Mouse (Mus musculus): ENCODE results near the gene Hoxb7. TPM values are rescaled to one million over a fixed set of nuclear protein-coding genes. Genes with fewer than 3 reads are reported as not detected.

Hoxb7 gene
- polyA plus RNA-seq, 1 experiment from 2014 or later: 2.2 TPM

- Histone ChIP-seq H3K27me3 (peaks cover 97% of the 10 kb centered on the region), H3K4me1 (peaks cover 19% of the 10 kb centered on the region), H3K4me2 (replicated peaks) (0 out of 2 replicates have a peak within 1 kb of the TSS, but pooled peaks have one; percentile 27), H3K4me3 (peak within 1 kb of the TSS; percentile 21; the same call in 1 of the 2 replicates), H3K9ac (no peak within 1 kb of the TSS), H3K9me3 (no peaks in the 10 kb centered on the region), H3K27ac (no peak within 1 kb of the TSS), H3K36me3 (no peaks in the 10 kb centered on the region)
- WGBS: under 1% methylated on average over 27 of the region's 27 CpGs
- no peak for ATAC-seq (ENCODE audit: low FRiP score, low read depth)
These were observed 4.4 kb upstream of the Hoxb7 start, which contains the start of gene Hoxb8 for GRCm38 (mm10) chr11:96281855-96282570. TSS of gene Hoxb8 (plus strand) at chr11:96281905.

GRCm38 (mm10) chr11:96282795-96283430 lies 3.5 kb upstream of the Hoxb7 start:
- Histone ChIP-seq H3K27me3 (peaks cover 97% of the 10 kb centered on the region), H3K9ac (no peak overlapping the region), H3K4me3 (peak overlapping the region; percentile 21), H3K9me3 (no peaks in the 10 kb centered on the region), H3K4me1 (peaks cover 19% of the 10 kb centered on the region), H3K4me2 (replicated peaks) (peak overlapping the region; percentile 58), H3K27ac (no peak overlapping the region), H3K36me3 (no peaks in the 10 kb centered on the region)
- no peak for ATAC-seq (ENCODE audit: low FRiP score, low read depth)
- under 1% methylated on average over 49 of the region's 49 CpGs for WGBS

- peak overlapping the region; percentile 36; the same call in 1 of the 2 replicates for H3K9ac ChIP-seq
- no peaks in the 10 kb centered on the region for H3K36me3 ChIP-seq
- H3K4me2 ChIP-seq (replicated peaks): peak overlapping the region; percentile 58
- no peak for ATAC-seq (ENCODE audit: low FRiP score, low read depth)
- H3K27me3 ChIP-seq: peaks cover 98% of the 10 kb centered on the region
- peaks cover 19% of the 10 kb centered on the region for H3K4me1 ChIP-seq
- 0 out of 2 replicates have a peak overlapping the region, but pooled peaks have one; percentile 22 for H3K27ac ChIP-seq
- H3K4me3 ChIP-seq: peak overlapping the region; percentile 33
- no peaks in the 10 kb centered on the region for H3K9me3 ChIP-seq
- 0% methylated on average over 45 of the region's 49 CpGs for WGBS
These were observed 2.2 kb upstream of the Hoxb7 start for GRCm38 (mm10) chr11:96284041-96284749.

GRCm38 (mm10) chr11:96284774-96285734 lies 1.4 kb upstream of the Hoxb7 start:
- Histone ChIP-seq H3K27me3 (peaks cover 98% of the 10 kb centered on the region), H3K9me3 (no peaks in the 10 kb centered on the region), H3K4me3 (peak overlapping the region; percentile 33), H3K9ac (peak overlapping the region; percentile 36; the same call in 1 of the 2 replicates), H3K4me2 (replicated peaks) (peak overlapping the region; percentile 58), H3K4me1 (peaks cover 19% of the 10 kb centered on the region), H3K36me3 (no peaks in the 10 kb centered on the region), H3K27ac (no peak overlapping the region; the same call in 1 of the 2 replicates)
- no peak for ATAC-seq (ENCODE audit: low FRiP score, low read depth)
- WGBS: under 1% methylated on average over 28 of the region's 37 CpGs

- WGBS: under 1% methylated on average over 55 of the region's 55 CpGs
- no peaks in the 10 kb centered on the region for H3K36me3 ChIP-seq
- no peak overlapping the region for H3K9ac ChIP-seq
These were observed 439 bp downstream of the Hoxb7 start for GRCm38 (mm10) chr11:96286739-96287385.

GRCm38 (mm10) chr11:96287411-96287810 lies 988 bp downstream of the Hoxb7 start:
- Histone ChIP-seq H3K36me3 (no peaks in the 10 kb centered on the region), H3K27me3 (peaks cover 98% of the 10 kb centered on the region), H3K4me3 (peak overlapping the region; percentile 36), H3K27ac (no peak overlapping the region), H3K4me2 (replicated peaks) (peak overlapping the region; percentile 55), H3K4me1 (peaks cover 19% of the 10 kb centered on the region), H3K9ac (no peak overlapping the region), H3K9me3 (no peaks in the 10 kb centered on the region)
- ATAC-seq (ENCODE audit: low FRiP score, low read depth): no peak
- WGBS: 3% methylated on average over 9 of the region's 9 CpGs

More at GRCm38 (mm10) chr11:96286739-96287385, 439 bp downstream of the Hoxb7 start:
- H3K27me3 ChIP-seq: peaks cover 98% of the 10 kb centered on the region
- no peaks in the 10 kb centered on the region for H3K9me3 ChIP-seq
- H3K27ac ChIP-seq: no peak overlapping the region; the same call in 1 of the 2 replicates
- peaks cover 19% of the 10 kb centered on the region for H3K4me1 ChIP-seq
- peak overlapping the region; percentile 36 for H3K4me3 ChIP-seq
- peak overlapping the region; percentile 55 for H3K4me2 ChIP-seq (replicated peaks)
- no peak for ATAC-seq (ENCODE audit: low FRiP score, low read depth)

GRCm38 (mm10) chr11:96288455-96289221 lies 2.2 kb downstream of the Hoxb7 start:
- Histone ChIP-seq H3K27ac (no peak overlapping the region), H3K27me3 (peaks cover 98% of the 10 kb centered on the region), H3K4me1 (peaks cover 13% of the 10 kb centered on the region), H3K9ac (no peak overlapping the region), H3K9me3 (no peaks in the 10 kb centered on the region), H3K36me3 (no peaks in the 10 kb centered on the region), H3K4me2 (replicated peaks) (no peak overlapping the region), H3K4me3 (no peak overlapping the region)
- 26% methylated on average over 1 of the region's 1 CpGs for WGBS
- ATAC-seq (ENCODE audit: low FRiP score, low read depth): no peak

GRCm38 (mm10) chr11:96289293-96289692 lies 2.9 kb downstream of the Hoxb7 start:
- Histone ChIP-seq H3K36me3 (no peaks in the 10 kb centered on the region), H3K27me3 (peaks cover 98% of the 10 kb centered on the region), H3K4me2 (replicated peaks) (no peak overlapping the region), H3K27ac (no peak overlapping the region), H3K9ac (no peak overlapping the region), H3K9me3 (no peaks in the 10 kb centered on the region), H3K4me1 (peaks cover 9% of the 10 kb centered on the region), H3K4me3 (no peak overlapping the region)
- ATAC-seq (ENCODE audit: low FRiP score, low read depth): no peak
- 19% methylated on average over 21 of the region's 21 CpGs for WGBS

- Histone ChIP-seq H3K9me3 (no peaks in the 10 kb centered on the region), H3K4me2 (replicated peaks) (no peak overlapping the region), H3K27me3 (peaks cover 98% of the 10 kb centered on the region), H3K4me3 (no peak overlapping the region), H3K4me1 (peaks cover 4% of the 10 kb centered on the region; the same call in 1 of the 2 replicates), H3K27ac (no peak overlapping the region), H3K9ac (no peak overlapping the region), H3K36me3 (no peaks in the 10 kb centered on the region)
- no peak for ATAC-seq (ENCODE audit: low FRiP score, low read depth)
- WGBS: 33% methylated on average over 6 of the region's 6 CpGs
These were observed 3.4 kb downstream of the Hoxb7 start for GRCm38 (mm10) chr11:96289837-96290236.

- Histone ChIP-seq H3K27me3 (peaks cover 98% of the 10 kb centered on the region), H3K4me3 (no peak overlapping the region), H3K9ac (no peak overlapping the region), H3K27ac (no peak overlapping the region), H3K36me3 (no peaks in the 10 kb centered on the region), H3K4me1 (peaks cover 3% of the 10 kb centered on the region; the same call in 1 of the 2 replicates), H3K4me2 (replicated peaks) (no peak overlapping the region), H3K9me3 (no peaks in the 10 kb centered on the region)
- no peak for ATAC-seq (ENCODE audit: low FRiP score, low read depth)
- 16% methylated on average over 17 of the region's 17 CpGs for WGBS
These were observed 4.4 kb downstream of the Hoxb7 start for GRCm38 (mm10) chr11:96290705-96291355.
